Comparison of ENCODE assay signal across 8 mouse cellular contexts in genomic region chr4:155668689-155669597, GRCm38 (mm10). TPM values are rescaled to one million over a fixed set of nuclear protein-coding genes. Genes with fewer than 3 reads are reported as not detected.
A peak's percentile ranks its signal among the peaks of the same experiment; 100 is the strongest.
DNase-seq lines count a peak whose midpoint lies in the region; ATAC-seq and TF ChIP-seq lines count a peak whose summit lies in the region.

Gene Mib2 (minus strand): TSS chr4:155669198.

- WGBS in forebrain, embryonic 10.5 days, result under 1% methylated on average over 73 of the region's 73 CpGs
- WGBS in heart, embryonic 15.5 days, result under 1% methylated on average over 73 of the region's 73 CpGs
- WGBS in liver, embryonic 14.5 days (ENCODE audit: insufficient replicate concordance), result under 1% methylated on average over 73 of the region's 73 CpGs
- WGBS in neural tube, embryonic 11.5 days, result under 1% methylated on average over 73 of the region's 73 CpGs
- under 1% methylated on average over 72 of the region's 73 CpGs for WGBS in stomach, postnatal 0 days

- no peak for TF ChIP-seq EP300 in liver, embryonic 14.5 days (IDR thresholded peaks at IDR 0.05; ENCODE audit: low read depth)
- TF ChIP-seq EP300 in stomach, postnatal 0 days (optimal IDR thresholded peaks at IDR 0.05), result no peak

- H3K27ac ChIP-seq in forebrain, embryonic 10.5 days, result peak within 1 kb of the TSS; percentile 85
- peak within 1 kb of the TSS; percentile 83 for H3K27ac ChIP-seq in heart, embryonic 15.5 days
- H3K27ac ChIP-seq in liver, embryonic 14.5 days, result no peak within 1 kb of the TSS
- no peak within 1 kb of the TSS for H3K27ac ChIP-seq in neural tube, embryonic 11.5 days (ENCODE audit: low read depth, low read length)
- peak within 1 kb of the TSS; percentile 84 for H3K27ac ChIP-seq in stomach, postnatal 0 days (replicated peaks)

- no peaks in the 10 kb centered on the region for H3K27me3 ChIP-seq in forebrain, embryonic 10.5 days (ENCODE audit: poor library complexity, severe bottlenecking)
- no peaks in the 10 kb centered on the region for H3K27me3 ChIP-seq in heart, embryonic 15.5 days
- H3K27me3 ChIP-seq in liver, embryonic 14.5 days (ENCODE audit: control insufficient read depth, insufficient read depth, low read length), result no peaks in the 10 kb centered on the region
- H3K27me3 ChIP-seq in neural tube, embryonic 11.5 days (ENCODE audit: control insufficient read depth, insufficient read depth, low read length), result no peaks in the 10 kb centered on the region
- H3K27me3 ChIP-seq in stomach, postnatal 0 days (ENCODE audit: control insufficient read depth, insufficient read depth, low read length), result no peaks in the 10 kb centered on the region

- peaks cover 20% of the 10 kb centered on the region for H3K4me1 ChIP-seq in forebrain, embryonic 10.5 days
- peaks cover 14% of the 10 kb centered on the region for H3K4me1 ChIP-seq in heart, embryonic 15.5 days (replicated peaks)
- peaks cover 3 to 9% of the 10 kb centered on the region in 2 experiments; a peak in 2 of 4 replicates for H3K4me1 ChIP-seq in liver, embryonic 14.5 days (replicated peaks; ENCODE audit: control insufficient read depth in 2 of 2, insufficient read depth in 2 of 2, low read length in 1 of 2)
- H3K4me1 ChIP-seq in neural tube, embryonic 11.5 days (ENCODE audit: control insufficient read depth, insufficient read depth, low read length), result peaks cover 6% of the 10 kb centered on the region
- H3K4me1 ChIP-seq in stomach, postnatal 0 days (replicated peaks; ENCODE audit: control insufficient read depth, insufficient read depth), result no peaks in the 10 kb centered on the region

- H3K4me3 ChIP-seq in forebrain, embryonic 10.5 days, result peak within 1 kb of the TSS; percentile 95
- peak within 1 kb of the TSS; percentile 98 for H3K4me3 ChIP-seq in heart, embryonic 15.5 days
- peak within 1 kb of the TSS; percentile 87 to 91 for H3K4me3 ChIP-seq in liver, embryonic 14.5 days (ENCODE audit: insufficient read depth in 1 of 2, low read depth in 2 of 2, low read length in 2 of 2)
- peak within 1 kb of the TSS; percentile 54 for H3K4me3 ChIP-seq in neural tube, embryonic 11.5 days (ENCODE audit: low read depth, low read length)
- peak within 1 kb of the TSS; percentile 88 for H3K4me3 ChIP-seq in stomach, postnatal 0 days (ENCODE audit: low read depth, low read length)

- DNase-seq in CD8-positive naive resting alpha-beta T cell, adult 2 months (ENCODE audit: low read depth in 2 of 2, low spot score in 2 of 2), result peak; percentile 94 to 97
- peak; percentile 93 for DNase-seq in c-Kit-positive CD71-negative TER-119-negative erythroid progenitor cells, embryonic 14.5 days (ENCODE audit: low read depth)
- DNase-seq in forebrain, embryonic 10.5 days (ENCODE audit: extremely low spot score, low spot score), result peak; percentile 97
- DNase-seq in kidney, postnatal 25 days, result peak; percentile 98 to 99
- DNase-seq in liver, embryonic 14.5 days (ENCODE audit: low read depth in 3 of 3, low spot score in 3 of 3), result peak; percentile 92
- DNase-seq in neural tube, embryonic 11.5 days (ENCODE audit: low spot score), result peak; percentile 98
- DNase-seq in stomach, postnatal 0 days (ENCODE audit: low spot score), result peak; percentile 97

- no peak for TF ChIP-seq CTCF in liver, embryonic 14.5 days (IDR thresholded peaks at IDR 0.05; ENCODE audit: low read depth)
- peak; percentile 35; the same call in 1 of the 2 replicates for TF ChIP-seq CTCF in stomach, postnatal 0 days (IDR thresholded peaks at IDR 0.05; ENCODE audit: low read depth)

- H3K36me3 ChIP-seq in forebrain, embryonic 10.5 days (replicated peaks), result peaks cover 3% of the 10 kb centered on the region; the same call in 1 of the 2 replicates
- H3K36me3 ChIP-seq in heart, embryonic 15.5 days, result no peaks in the 10 kb centered on the region; the same call in 1 of the 2 replicates
- no peaks in the 10 kb centered on the region for H3K36me3 ChIP-seq in liver, embryonic 14.5 days (replicated peaks; ENCODE audit: control insufficient read depth, insufficient read depth, low read depth)
- H3K36me3 ChIP-seq in neural tube, embryonic 11.5 days (ENCODE audit: control insufficient read depth, insufficient read depth, low read length), result no peaks in the 10 kb centered on the region
- no peaks in the 10 kb centered on the region for H3K36me3 ChIP-seq in stomach, postnatal 0 days (ENCODE audit: control insufficient read depth, insufficient read depth, low read length)

- peak within 1 kb of the TSS; percentile 94 for H3K9ac ChIP-seq in heart, embryonic 15.5 days
- peak within 1 kb of the TSS; percentile 77 for H3K9ac ChIP-seq in liver, embryonic 14.5 days (replicated peaks)
- peak within 1 kb of the TSS; percentile 61 for H3K9ac ChIP-seq in neural tube, embryonic 11.5 days (ENCODE audit: low read length)
- peak within 1 kb of the TSS; percentile 89 for H3K9ac ChIP-seq in stomach, postnatal 0 days (ENCODE audit: low read length)

- peak within 1 kb of the TSS; percentile 86 for H3K4me2 ChIP-seq in heart, embryonic 15.5 days
- peak within 1 kb of the TSS; percentile 87 for H3K4me2 ChIP-seq in liver, embryonic 14.5 days (ENCODE audit: low read depth)
- H3K4me2 ChIP-seq in neural tube, embryonic 11.5 days (ENCODE audit: low read depth), result peak within 1 kb of the TSS; percentile 90
- peak within 1 kb of the TSS; percentile 91 for H3K4me2 ChIP-seq in stomach, postnatal 0 days (replicated peaks; ENCODE audit: low read depth)

- no peaks in the 10 kb centered on the region for H3K9me3 ChIP-seq in forebrain, embryonic 10.5 days
- no peaks in the 10 kb centered on the region for H3K9me3 ChIP-seq in heart, embryonic 15.5 days (replicated peaks)
- H3K9me3 ChIP-seq in liver, embryonic 14.5 days (ENCODE audit: control insufficient read depth, low read length), result no peaks in the 10 kb centered on the region
- no peaks in the 10 kb centered on the region for H3K9me3 ChIP-seq in neural tube, embryonic 11.5 days (ENCODE audit: control insufficient read depth, low read length)
- H3K9me3 ChIP-seq in stomach, postnatal 0 days (ENCODE audit: control insufficient read depth, low read length), result no peaks in the 10 kb centered on the region

- ATAC-seq in heart, embryonic 15.5 days (replicated peaks; ENCODE audit: insufficient number of reproducible peaks, insufficient read depth, low FRiP score, low read depth), result peak; percentile 99
- peak; percentile 99 for ATAC-seq in liver, embryonic 14.5 days (ENCODE audit: insufficient read depth)
- peak; percentile 98 for ATAC-seq in neural tube, embryonic 11.5 days (ENCODE audit: insufficient read depth, low FRiP score, low TSS enrichment)
- ATAC-seq in stomach, postnatal 0 days (ENCODE audit: low FRiP score, low TSS enrichment), result peak; percentile 98

RNA-seq across cellular contexts. Expression of gene Mib2, which starts in this region (rescaled TPM):
- polyA plus RNA-seq in forebrain, embryonic 10.5 days (2016; fragmentation: Nextera tagmentation; extraction: Ambion mirVana), result 16.8 and 18.3 TPM in 2 replicates
- polyA plus RNA-seq in heart, embryonic 15.5 days (2015; fragmentation: Nextera tagmentation; extraction: Ambion mirVana), result 17.3 and 23.4 TPM in 2 replicates
- 4.8 and 4.9 TPM in 2 replicates for polyA plus RNA-seq in liver, embryonic 14.5 days (2012; rRNA removed)
- polyA plus RNA-seq in liver, embryonic 14.5 days (2014; fragmentation: Nextera tagmentation; extraction: Ambion mirVana), result 1.8 and 1.9 TPM in 2 replicates
- 13.3 and 14.5 TPM in 2 replicates for polyA plus RNA-seq in neural tube, embryonic 11.5 days (2014; fragmentation: Nextera tagmentation; extraction: Ambion mirVana)
- polyA plus RNA-seq in stomach, postnatal 0 days (2015; fragmentation: Nextera tagmentation; extraction: Ambion mirVana), result 10.5 and 11.0 TPM in 2 replicates

Comparison
In these comparisons a context has a peak if more than half of its experiments do, and no peak if none do; other contexts are left out.
1. H3K27ac ChIP-seq: peak in forebrain, embryonic 10.5 days (single experiment), heart, embryonic 15.5 days (single experiment) and stomach, postnatal 0 days (single experiment); none in liver, embryonic 14.5 days (single experiment) and neural tube, embryonic 11.5 days (single experiment).
2. Peak in every context shown above with its lines, with median percentiles within 50 percentile points of each other: DNase-seq, H3K4me3 ChIP-seq, ATAC-seq, H3K4me2 ChIP-seq and H3K9ac ChIP-seq.